Mouse (Mus musculus) left cerebral cortex, adult 8-10 months (tissue): ENCODE results near the gene Cltrn. TPM values are rescaled to one million over a fixed set of nuclear protein-coding genes. Genes with fewer than 3 reads are reported as not detected.

ENCODE experiments used
- DNase-seq, 2 experiments: peaks; one replicate each; pipeline ENCODE4 v3.0.0; 2022; ENCODE audit warnings: low spot score in 2 of 2
- total RNA-seq, 4 experiments: library from RNA; stranded (reverse); gene quantifications; 2 replicates each; pipeline ENCODE4 v1.2.4; 2022

The Cltrn gene
- total RNA-seq, 4 experiments from 2014 or later, result 0.42 TPM; not detected in 3

DNA sequence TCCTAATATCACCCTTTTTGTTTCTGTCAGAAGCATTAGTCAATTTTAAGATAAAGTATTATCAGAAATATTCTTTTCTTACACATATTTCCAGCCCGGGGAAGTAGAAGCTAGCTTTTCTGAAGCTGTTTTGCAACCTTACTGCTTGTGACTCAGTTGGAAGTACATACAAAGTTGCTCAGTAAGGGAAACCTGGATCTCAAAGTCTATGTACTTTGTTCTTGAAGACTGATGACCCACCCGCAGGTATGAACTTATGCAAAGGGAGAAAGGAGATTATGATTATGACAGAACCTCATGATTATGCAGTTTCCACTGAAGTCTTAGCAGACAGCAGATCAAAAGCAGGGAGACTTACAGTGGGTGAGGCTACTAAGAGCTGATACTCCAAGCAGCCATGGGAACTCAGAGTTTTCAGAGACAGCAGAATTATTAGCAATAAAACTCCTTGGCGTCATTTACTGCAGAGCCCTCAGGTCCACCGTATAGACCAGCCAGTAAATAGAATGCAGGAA lies 46.7 kb downstream of the Cltrn start:
- DNase-seq, result no peak

DNA sequence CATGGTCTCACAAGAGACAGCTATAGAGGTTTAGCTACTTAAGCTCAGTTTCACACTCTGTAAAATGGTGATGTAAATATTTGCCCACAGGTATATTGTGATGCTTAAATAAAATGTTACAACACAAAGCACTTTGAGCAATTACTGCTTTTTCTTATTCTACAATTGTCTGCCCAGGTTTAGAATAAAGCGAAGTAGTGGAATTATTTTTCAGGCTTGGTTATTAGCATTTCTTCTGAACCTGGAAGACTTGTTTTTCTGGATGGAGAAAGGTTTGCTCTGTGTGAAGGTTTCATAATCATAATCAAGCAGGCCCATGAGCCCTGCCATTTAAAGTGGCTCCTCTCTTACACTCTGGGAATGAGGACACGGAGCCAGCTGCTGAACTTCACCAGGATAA lies 50.4 kb downstream of the Cltrn start, which contains the start of gene Ace2:
Gene Ace2 (plus strand): TSS at position 301 of the 400 bp plus-strand sequence.
- DNase-seq, result no peak

GRCm38 (mm10) chrX:164145463-164146250 lies 57.0 kb downstream of the Cltrn start:
- no peak for DNase-seq

DNA sequence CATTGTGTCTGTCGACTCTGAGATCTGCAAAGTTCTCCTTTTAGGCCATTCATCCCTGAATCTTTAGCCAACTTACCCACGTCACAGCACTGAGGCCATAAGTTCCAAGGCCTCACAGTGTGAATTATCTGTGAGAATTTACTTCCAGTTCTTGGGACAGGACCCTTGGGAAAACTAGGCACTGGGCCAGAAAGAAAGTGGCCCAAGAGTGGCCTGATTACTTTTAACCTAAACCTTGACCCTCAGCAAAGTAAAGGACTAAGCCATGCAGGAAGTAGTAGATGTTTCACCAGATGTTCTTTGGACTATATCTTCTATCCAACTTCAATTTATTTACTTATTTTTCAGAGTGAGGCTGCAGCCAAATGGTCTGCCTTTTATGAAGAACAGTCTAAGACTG lies 64.1 kb downstream of the Cltrn start:
- DNase-seq, result no peak

DNA sequence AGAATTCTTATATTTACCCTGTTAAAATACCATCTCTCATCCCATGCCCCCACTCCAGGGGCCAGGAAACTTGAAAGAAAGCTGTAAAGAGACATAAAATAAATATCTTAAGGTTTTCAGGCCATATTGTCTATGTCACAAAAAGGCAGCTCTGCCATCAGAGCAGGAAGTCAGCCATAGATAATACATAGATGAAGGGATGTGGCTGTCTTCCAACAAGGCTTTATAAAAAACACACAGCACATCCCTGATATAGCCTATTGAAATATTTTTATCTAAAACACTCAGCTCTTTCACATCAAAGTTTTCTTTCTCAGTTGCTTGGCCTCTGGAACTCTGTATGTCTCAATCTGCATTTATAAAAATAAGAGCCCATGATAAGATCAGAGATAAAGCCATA lies 65.0 kb downstream of the Cltrn start:
- no peak for DNase-seq

- no peak for DNase-seq
These were observed 66.0 kb downstream of the Cltrn start for GRCm38 (mm10) chrX:164154594-164154993.

DNA sequence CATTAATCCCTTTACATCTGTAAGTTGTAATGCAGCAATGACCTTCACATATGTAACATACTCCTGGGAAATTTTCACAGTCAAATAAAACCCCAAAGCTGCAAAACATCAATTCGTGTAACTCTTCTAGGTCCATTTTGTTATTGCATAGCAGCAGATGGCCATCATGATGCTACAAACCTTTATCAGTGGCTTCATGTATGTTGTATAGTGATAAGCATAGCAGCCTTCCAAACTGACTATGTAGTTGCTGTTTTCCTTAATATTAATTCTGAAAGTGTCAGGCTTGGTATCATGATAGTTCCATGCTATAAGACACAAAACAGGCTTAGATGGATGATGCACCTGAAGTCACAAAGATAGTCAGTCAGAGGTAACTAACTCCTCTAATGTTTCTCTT lies 76.1 kb downstream of the Cltrn start:
- no peak for DNase-seq

Other genes starting within 250 kb of the Cltrn start
- gene Ap1s2, start 179.8 kb upstream of the Cltrn start, total RNA-seq, result 10 to 100 TPM; 39.1 to 45.2 (median 42.7) TPM
- gene Zrsr2, start 130.2 kb upstream of the Cltrn start, total RNA-seq, result 10 to 100 TPM; 30.5 to 54.2 (median 43.9) TPM
- 1 to 10 TPM; 2.6 to 3.7 (median 3.0) TPM for gene Car5b, start 60.8 kb upstream of the Cltrn start, total RNA-seq
- gene Siah1b, start 12.3 kb upstream of the Cltrn start, total RNA-seq, result 10 to 100 TPM in 2 of 4 experiments, 1 to 10 TPM in 2; 7.8 to 11.5 (median 10.0) TPM
- 1 to 10 TPM in 1 of 4 experiments, under 1 TPM in 3; 0.57 to 1.4 (median 0.77) TPM for gene Ace2, start 50.5 kb downstream of the Cltrn start, total RNA-seq
- 1 to 10 TPM; 1.1 to 1.6 (median 1.3) TPM for gene Bmx, start 169.4 kb downstream of the Cltrn start, total RNA-seq
- 10 to 100 TPM in 3 of 4 experiments, 1 to 10 TPM in 1; 8.9 to 11.1 (median 10.4) TPM for gene Pir, start 180.5 kb downstream of the Cltrn start, total RNA-seq